Mouse (Mus musculus) stomach, postnatal 0 days (tissue): ENCODE measurements around the gene Fbxo31.

Experiments used
- CTCF ChIP-seq: IDR thresholded peaks from 2 replicates; pipeline ENCODE4 v1.5.1; 2016; ENCODE audit warnings: antibody characterized with exemption, low read depth, mild to moderate bottlenecking, moderate library complexity
- EP300 ChIP-seq: optimal IDR thresholded peaks from 2 replicates; pipeline ENCODE3; 2016; ENCODE audit warnings: antibody characterized with exemption

GRCm38 (mm10) chr8:121541862-121542261, 36.7 kb downstream of the Fbxo31 start:
- TF ChIP-seq CTCF (no peak), EP300 (no peak)
